In the genomic region with DNA sequence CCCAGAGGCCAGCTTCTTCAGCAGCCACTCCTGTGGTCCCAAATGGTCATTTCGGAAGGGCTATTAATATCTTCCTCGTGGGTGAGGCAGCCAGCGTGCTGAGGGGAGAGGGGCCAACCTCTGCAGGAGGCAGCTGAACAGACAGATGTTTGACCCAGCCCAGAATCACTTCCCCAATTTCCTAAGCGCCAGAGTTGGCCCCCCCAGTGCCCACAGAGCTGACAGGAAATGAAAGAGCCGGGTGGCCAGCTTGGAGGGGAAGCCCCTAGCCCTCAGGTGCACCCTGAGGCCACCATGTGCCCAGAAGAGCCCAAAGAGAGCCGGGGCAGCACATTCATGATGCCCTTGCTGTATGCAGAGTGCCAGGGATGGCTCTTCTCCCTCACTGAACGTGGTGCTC, we compare ENCODE assay signal across 13 mouse cellular contexts. TPM values are rescaled to one million over a fixed set of nuclear protein-coding genes. Genes with fewer than 3 reads are reported as not detected.
A peak's percentile ranks its signal among the peaks of the same experiment; 100 is the strongest.
DNase-seq lines count a peak whose midpoint lies in the region; ATAC-seq and TF ChIP-seq lines count a peak whose summit lies in the region.
"Had no signal": no experiment of that assay in that cellular context is flagged by ENCODE, and none has a peak within 500 bp of the region (broad histone marks: within the 10 kb centered on the region; RNA-seq: fewer than 3 reads in every experiment).

No protein-coding gene starts in this region.

- H3K27ac ChIP-seq in CH12.LX (ENCODE audit: insufficient read depth, low read depth): peak overlapping the region; percentile 97
- H3K27ac ChIP-seq in heart, postnatal 0 days (ENCODE audit: low read depth): no peak overlapping the region
- no peak overlapping the region for H3K27ac ChIP-seq in left cerebral cortex, adult 2 months
- no peak overlapping the region for H3K27ac ChIP-seq in kidney, adult 2 months (ENCODE audit: insufficient read depth, low read depth, low read length)
- H3K27ac ChIP-seq: liver, embryonic 13.5 days; stomach, embryonic 15.5 days had no signal

- intact Hi-C loops in left cerebral cortex, adult 2 months (cut with DNase I): no loop called here

- H3K36me3 ChIP-seq in CH12.LX (replicated peaks in 1 of 2; ENCODE audit: control insufficient read depth in 1 of 2, insufficient read depth in 1 of 2, low read length in 1 of 2): peaks cover 44 to 85% of the 10 kb centered on the region in 2 experiments
- no peaks in the 10 kb centered on the region for H3K36me3 ChIP-seq in heart, postnatal 0 days (replicated peaks; ENCODE audit: control insufficient read depth, insufficient read depth, low read length)
- H3K36me3 ChIP-seq in kidney, adult 2 months (ENCODE audit: control insufficient read depth, insufficient read depth, low read length): no peaks in the 10 kb centered on the region

- TF ChIP-seq CTCF in CH12.LX (conservative IDR thresholded peaks at IDR 0.05 in 1 of 2, IDR thresholded peaks at IDR 0.05 in 1 of 2; ENCODE audit: low read depth in 2 of 2, low read length in 2 of 2): no peak
- TF ChIP-seq CTCF in heart, postnatal 0 days (IDR thresholded peaks at IDR 0.05; ENCODE audit: low read depth): no peak
- no peak for TF ChIP-seq CTCF in left cerebral cortex, adult 2 months (IDR thresholded peaks at IDR 0.05)
- no peak for TF ChIP-seq CTCF in kidney, adult 2 months (conservative IDR thresholded peaks at IDR 0.05; ENCODE audit: insufficient read depth, insufficient read length, low read depth, low read length)

- ATAC-seq in heart, postnatal 0 days (ENCODE audit: insufficient read depth, low read depth): no peak
- ATAC-seq: intestine, postnatal 0 days had no signal

- no peak; the same call in none of the 2 replicates for TF ChIP-seq RAD21 in CH12.LX (IDR thresholded peaks at IDR 0.05; ENCODE audit: low read depth, low read length)

- peaks cover 82% of the 10 kb centered on the region for H3K79me2 ChIP-seq in CH12.LX (replicated peaks; ENCODE audit: control insufficient read depth, extremely low read depth, insufficient read depth, poor library complexity, severe bottlenecking)

- H3K9me3 ChIP-seq in CH12.LX (replicated peaks; ENCODE audit: low read length): no peaks in the 10 kb centered on the region
- H3K9me3 ChIP-seq in heart, postnatal 0 days (replicated peaks; ENCODE audit: control insufficient read depth, low read length): no peaks in the 10 kb centered on the region
- H3K9me3 ChIP-seq: liver, embryonic 13.5 days; stomach, embryonic 15.5 days had no signal

- peak; percentile 44; the same call in 1 of the 2 replicates for TF ChIP-seq POLR2A in CH12.LX (IDR thresholded peaks at IDR 0.05; ENCODE audit: low read depth, low read length)
- TF ChIP-seq POLR2A in kidney, adult 2 months (IDR thresholded peaks at IDR 0.05; ENCODE audit: low read depth, low read length): no peak

- H3K27me3 ChIP-seq in CH12.LX (replicated peaks): no peaks in the 10 kb centered on the region
- no peaks in the 10 kb centered on the region for H3K27me3 ChIP-seq in heart, postnatal 0 days (ENCODE audit: control insufficient read depth, insufficient read depth, low read length)
- no peaks in the 10 kb centered on the region for H3K27me3 ChIP-seq in kidney, adult 2 months (replicated peaks; ENCODE audit: control insufficient read depth, insufficient read depth, low read length)
- H3K27me3 ChIP-seq: liver, embryonic 13.5 days; stomach, embryonic 15.5 days had no signal

- WGBS in heart, postnatal 0 days: 31% methylated on average over 7 of the region's 7 CpGs
- 50% methylated on average over 7 of the region's 7 CpGs for WGBS in kidney, adult 2 months

- TF ChIP-seq EP300 in CH12.LX (IDR thresholded peaks at IDR 0.05; ENCODE audit: low read length): peak; percentile 100
- TF ChIP-seq EP300 in heart, postnatal 0 days (IDR thresholded peaks at IDR 0.05; ENCODE audit: low read depth): no peak

- no peak overlapping the region for H3K4me3 ChIP-seq in CH12.LX (replicated peaks in 1 of 3; ENCODE audit: low read depth in 2 of 3, low read length in 2 of 3, poor library complexity in 1 of 3)
- H3K4me3 ChIP-seq in heart, postnatal 0 days (ENCODE audit: low read depth, low read length): no peak overlapping the region
- H3K4me3 ChIP-seq in left cerebral cortex, adult 2 months: no peak overlapping the region
- no peak overlapping the region for H3K4me3 ChIP-seq in kidney, adult 2 months (ENCODE audit: insufficient read depth, low read depth, low read length)
- H3K4me3 ChIP-seq: liver, embryonic 13.5 days; stomach, embryonic 15.5 days had no signal

- DNase-seq in heart, adult 11 months: peak; percentile 98
- DNase-seq in heart, adult 8-10 months (ENCODE audit: low spot score): no peak
- peak; percentile 96 for DNase-seq in CH12.LX (ENCODE audit: extremely low read depth)
- DNase-seq in heart, postnatal 0 days (ENCODE audit: low spot score): no peak
- DNase-seq in monocyte, adult 2 months (ENCODE audit: low read depth in 1 of 2, low spot score in 2 of 2): peak; percentile 73 to 79
- DNase-seq in embryo, embryonic 11 days: no peak
- no peak for DNase-seq in left cerebral cortex, adult 2 months (ENCODE audit: extremely low spot score in 1 of 2, low spot score in 2 of 2)
- DNase-seq in kidney, adult 2 months: no peak
- DNase-seq: gastrocnemius, postnatal 10 days; layer of hippocampus, postnatal 36 days; liver, embryonic 13.5 days had no signal

- no peak overlapping the region for H3K9ac ChIP-seq in CH12.LX (ENCODE audit: insufficient read depth, low read depth)
- H3K9ac ChIP-seq in heart, postnatal 0 days (replicated peaks; ENCODE audit: low read depth, low read length): 0 out of 2 replicates have a peak overlapping the region, but pooled peaks have one; percentile 19
- H3K9ac ChIP-seq: liver, embryonic 13.5 days; stomach, embryonic 15.5 days had no signal

- H3K4me2 ChIP-seq in CH12.LX (ENCODE audit: insufficient read depth, low read depth, poor library complexity, severe bottlenecking): peak overlapping the region; percentile 77
- no peak overlapping the region for H3K4me2 ChIP-seq in heart, postnatal 0 days (ENCODE audit: low read depth, low read length)
- H3K4me2 ChIP-seq: liver, embryonic 13.5 days; stomach, embryonic 15.5 days had no signal

- H3K4me1 ChIP-seq in CH12.LX (ENCODE audit: control insufficient read depth in 1 of 2, insufficient read depth in 2 of 2): peaks cover 77 to 99% of the 10 kb centered on the region in 2 experiments
- peaks cover 24% of the 10 kb centered on the region for H3K4me1 ChIP-seq in heart, postnatal 0 days (ENCODE audit: control insufficient read depth, insufficient read depth)
- peaks cover 51% of the 10 kb centered on the region for H3K4me1 ChIP-seq in kidney, adult 2 months (ENCODE audit: control insufficient read depth, insufficient read depth, low read length)

- dilution Hi-C loops in CH12.LX (cut with MboI; ENCODE audit: extremely low pct_ligation_motif_present, extremely low pct_unique_long_range_greater_than_20kb, low sequenced_read_pairs): no loop called here

- in situ Hi-C loops in CH12.LX (cut with MboI; ENCODE audit: low pct_ligation_motif_present, low pct_unique_long_range_greater_than_20kb, low sequenced_read_pairs): no loop called here

TF ChIP-seq in CH12.LX, 34 proteins besides CTCF, POLR2A, EP300 and RAD21 (continues in another document):
- no peak for TF ChIP-seq USF2 (conservative IDR thresholded peaks at IDR 0.05; ENCODE audit: low read depth, low read length)

RNA-seq across cellular contexts. Expression of a gene that starts 13.9 kb away (rescaled TPM):
- 1 to 10 TPM; 1.2 to 1.7 (median 1.3) TPM for total RNA-seq in heart, adult 8-10 months (2022)
- total RNA-seq in CH12.LX (2012; rRNA removed): 114 and 161 TPM in 2 replicates
- 45.9 and 48.4 TPM in 2 replicates for total RNA-seq in CH12.LX (2014; rRNA removed)
- polyA plus RNA-seq in CH12.LX (2012; ENCODE audit: insufficient read length, low read depth): 84.7 and 94.4 TPM in 2 replicates
- 5.3 and 5.6 TPM in 2 replicates for total RNA-seq in heart, postnatal 0 days (2014; rRNA removed; ENCODE audit: low replicate concordance)
- polyA plus RNA-seq in heart, postnatal 0 days (2015; fragmentation: Nextera tagmentation; extraction: Ambion mirVana): 0.65 and 0.77 TPM in 2 replicates
- 1 to 10 TPM; 5.7 to 10.0 TPM for total RNA-seq in left cerebral cortex, adult 2 months (2021)
- 6.7 and 8.1 TPM in 2 replicates for polyA plus RNA-seq in kidney, adult 2 months (2012; rRNA removed)

RNA-seq across cellular contexts. Expression of a gene that starts 19.2 kb away (rescaled TPM):
- total RNA-seq in heart, adult 8-10 months (2022): 10 to 100 TPM; 28.4 to 36.2 (median 29.6) TPM
- total RNA-seq in CH12.LX (2012; rRNA removed) (92.1 and 111 TPM in 2 replicates), CH12.LX (2014; rRNA removed) (59.7 and 70.8 TPM in 2 replicates)
- 54.2 and 69.7 TPM in 2 replicates for polyA plus RNA-seq in CH12.LX (2012; ENCODE audit: insufficient read length, low read depth)
- 29.3 and 51.5 TPM in 2 replicates for total RNA-seq in heart, postnatal 0 days (2014; rRNA removed; ENCODE audit: low replicate concordance)
- polyA plus RNA-seq in heart, postnatal 0 days (2015; fragmentation: Nextera tagmentation; extraction: Ambion mirVana): 54.3 and 58.4 TPM in 2 replicates
- total RNA-seq in left cerebral cortex, adult 2 months (2021): 10 to 100 TPM; 45.4 to 49.4 TPM
- 60.4 and 67.5 TPM in 2 replicates for polyA plus RNA-seq in kidney, adult 2 months (2012; rRNA removed)

RNA-seq across cellular contexts. Expression of a gene that starts 19.7 kb away (rescaled TPM):
- 10 to 100 TPM; 75.2 to 85.9 (median 81.0) TPM for total RNA-seq in heart, adult 8-10 months (2022)
- total RNA-seq in CH12.LX (2012; rRNA removed) (20.9 and 22.3 TPM in 2 replicates), CH12.LX (2014; rRNA removed) (8.9 and 10.5 TPM in 2 replicates)
- polyA plus RNA-seq in CH12.LX (2012; ENCODE audit: insufficient read length, low read depth): 53.2 and 59.4 TPM in 2 replicates
- total RNA-seq in heart, postnatal 0 days (2014; rRNA removed; ENCODE audit: low replicate concordance): 40.9 and 58.4 TPM in 2 replicates
- polyA plus RNA-seq in heart, postnatal 0 days (2015; fragmentation: Nextera tagmentation; extraction: Ambion mirVana): 104 and 107 TPM in 2 replicates
- 100 to 1,000 TPM; 318 to 346 TPM for total RNA-seq in left cerebral cortex, adult 2 months (2021)
- polyA plus RNA-seq in kidney, adult 2 months (2012; rRNA removed): 146 and 154 TPM in 2 replicates

RNA-seq across cellular contexts. Expression of a gene that starts 24.0 kb away (rescaled TPM):
- under 1 TPM; 0.28 to 0.62 (median 0.32) TPM for total RNA-seq in heart, adult 8-10 months (2022)
- total RNA-seq in CH12.LX (2012; rRNA removed) (0.21 and 0.76 TPM in 2 replicates), CH12.LX (2014; rRNA removed) (0.24 and 0.32 TPM in 2 replicates)
- polyA plus RNA-seq in CH12.LX (2012; ENCODE audit: insufficient read length, low read depth): 0.17 and 0.20 TPM in 2 replicates
- total RNA-seq in heart, postnatal 0 days (2014; rRNA removed; ENCODE audit: low replicate concordance): not detected in 2 replicates
- 0.45 and 0.57 TPM in 2 replicates for polyA plus RNA-seq in heart, postnatal 0 days (2015; fragmentation: Nextera tagmentation; extraction: Ambion mirVana)
- total RNA-seq in left cerebral cortex, adult 2 months (2021): 1 to 10 TPM; 6.6 to 9.1 TPM
- 5.6 and 9.2 TPM in 2 replicates for polyA plus RNA-seq in kidney, adult 2 months (2012; rRNA removed)

RNA-seq across cellular contexts. Expression of a gene that starts 29.8 kb away (rescaled TPM):
- total RNA-seq in heart, adult 8-10 months (2022): under 1 TPM; 0.37 to 0.85 (median 0.63) TPM
- total RNA-seq in CH12.LX (2012; rRNA removed) (0.59 and 0.76 TPM in 2 replicates), CH12.LX (2014; rRNA removed) (0.27 and 0.30 TPM in 2 replicates)
- 0.56 and 0.78 TPM in 2 replicates for polyA plus RNA-seq in CH12.LX (2012; ENCODE audit: insufficient read length, low read depth)
- not detected in 2 replicates for total RNA-seq in heart, postnatal 0 days (2014; rRNA removed; ENCODE audit: low replicate concordance)
- 0.29 and 0.34 TPM in 2 replicates for polyA plus RNA-seq in heart, postnatal 0 days (2015; fragmentation: Nextera tagmentation; extraction: Ambion mirVana)
- under 1 TPM; 0.14 to 0.20 TPM for total RNA-seq in left cerebral cortex, adult 2 months (2021)
- 1.6 and 2.0 TPM in 2 replicates for polyA plus RNA-seq in kidney, adult 2 months (2012; rRNA removed)

Comparison
In these comparisons a context has a peak if more than half of its experiments do, and no peak if none do; other contexts are left out.
1. DNase-seq: peak in heart, adult 11 months (single experiment), CH12.LX (single experiment) and monocyte, adult 2 months (2 of 2); none in heart, adult 8-10 months (single experiment), heart, postnatal 0 days (single experiment), embryo, embryonic 11 days (single experiment), left cerebral cortex, adult 2 months (0 of 2) and kidney, adult 2 months (single experiment).